ENCODE assay signal across 9 mouse cellular contexts in genomic region chr16:46010153-46010905, GRCm38 (mm10). TPM values are rescaled to one million over a fixed set of nuclear protein-coding genes. Genes with fewer than 3 reads are reported as not detected.
A peak's percentile ranks its signal among the peaks of the same experiment; 100 is the strongest.
DNase-seq lines count a peak whose midpoint lies in the region; ATAC-seq and TF ChIP-seq lines count a peak whose summit lies in the region.
"Had no signal": no experiment of that assay in that cellular context is flagged by ENCODE, and none has a peak within 500 bp of the region (broad histone marks: within the 10 kb centered on the region; RNA-seq: fewer than 3 reads in every experiment).

Plcxd2 (minus strand) TSS chr16:46010218.

- peak within 1 kb of the TSS; percentile 91 for H3K4me2 ChIP-seq in heart, embryonic 11.5 days
- peak within 1 kb of the TSS; percentile 90 for H3K4me2 ChIP-seq in kidney, embryonic 15.5 days
- H3K4me2 ChIP-seq in limb, embryonic 15.5 days: peak within 1 kb of the TSS; percentile 93
- peak within 1 kb of the TSS; percentile 62 for H3K4me2 ChIP-seq in midbrain, postnatal 0 days (ENCODE audit: low read depth, low read length, poor library complexity, severe bottlenecking)

- H3K36me3 ChIP-seq in C2C12 (ENCODE audit: control insufficient read depth, insufficient read depth): no peaks in the 10 kb centered on the region
- H3K36me3 ChIP-seq in heart, embryonic 11.5 days (ENCODE audit: control insufficient read depth, insufficient read depth, low read length): no peaks in the 10 kb centered on the region
- no peaks in the 10 kb centered on the region for H3K36me3 ChIP-seq in kidney, embryonic 15.5 days
- no peaks in the 10 kb centered on the region for H3K36me3 ChIP-seq in limb, embryonic 15.5 days
- no peaks in the 10 kb centered on the region for H3K36me3 ChIP-seq in midbrain, postnatal 0 days (ENCODE audit: insufficient read depth, low read length)

- H3K9ac ChIP-seq in heart, embryonic 11.5 days (ENCODE audit: low read depth, low read length): peak within 1 kb of the TSS; percentile 75
- H3K9ac ChIP-seq in kidney, embryonic 15.5 days: peak within 1 kb of the TSS; percentile 51
- peak within 1 kb of the TSS; percentile 48 for H3K9ac ChIP-seq in limb, embryonic 15.5 days
- peak within 1 kb of the TSS; percentile 57 for H3K9ac ChIP-seq in midbrain, postnatal 0 days (replicated peaks; ENCODE audit: low read length, poor library complexity, severe bottlenecking)

- 0 out of 2 replicates have a peak within 1 kb of the TSS, but pooled peaks have one; percentile 35 for H3K27ac ChIP-seq in brown adipose tissue, adult 24 weeks (replicated peaks; ENCODE audit: low read depth, low read length)
- H3K27ac ChIP-seq in heart, embryonic 11.5 days (ENCODE audit: low read depth, low read length): 0 out of 2 replicates have a peak within 1 kb of the TSS, but pooled peaks have one; percentile 10
- peak within 1 kb of the TSS; percentile 75 for H3K27ac ChIP-seq in kidney, embryonic 15.5 days
- H3K27ac ChIP-seq in limb, embryonic 15.5 days: peak within 1 kb of the TSS; percentile 77
- peak within 1 kb of the TSS; percentile 73 for H3K27ac ChIP-seq in midbrain, postnatal 0 days (ENCODE audit: low read depth, low read length)

- peak within 1 kb of the TSS; percentile 36 for H3K4me3 ChIP-seq in C2C12 (ENCODE audit: insufficient read depth, poor library complexity, severe bottlenecking)
- H3K4me3 ChIP-seq in brown adipose tissue, adult 24 weeks (ENCODE audit: insufficient read depth, low read depth, low read length): peak within 1 kb of the TSS; percentile 65
- peak within 1 kb of the TSS; percentile 66 for H3K4me3 ChIP-seq in heart, embryonic 11.5 days (ENCODE audit: low read depth, low read length)
- H3K4me3 ChIP-seq in kidney, embryonic 15.5 days (replicated peaks): peak within 1 kb of the TSS; percentile 68
- H3K4me3 ChIP-seq in limb, embryonic 15.5 days: peak within 1 kb of the TSS; percentile 70
- H3K4me3 ChIP-seq in midbrain, postnatal 0 days (ENCODE audit: low read depth, low read length): peak within 1 kb of the TSS; percentile 71

- H3K4me1 ChIP-seq in brown adipose tissue, adult 24 weeks (ENCODE audit: control insufficient read depth, insufficient read depth, insufficient read length, low read length): peaks cover 3% of the 10 kb centered on the region
- H3K4me1 ChIP-seq in heart, embryonic 11.5 days (ENCODE audit: control insufficient read depth, insufficient read depth, low read length): peaks cover 2% of the 10 kb centered on the region; the same call in 1 of the 2 replicates
- H3K4me1 ChIP-seq in kidney, embryonic 15.5 days: peaks cover 16% of the 10 kb centered on the region
- H3K4me1 ChIP-seq in limb, embryonic 15.5 days: peaks cover 18% of the 10 kb centered on the region
- no peaks in the 10 kb centered on the region; the same call in 1 of the 2 replicates for H3K4me1 ChIP-seq in midbrain, postnatal 0 days (ENCODE audit: insufficient read depth, low read length)

- H3K9me3 ChIP-seq in heart, embryonic 11.5 days (replicated peaks; ENCODE audit: control insufficient read depth, low read length): no peaks in the 10 kb centered on the region
- H3K9me3 ChIP-seq in kidney, embryonic 15.5 days (replicated peaks): no peaks in the 10 kb centered on the region
- H3K9me3 ChIP-seq in limb, embryonic 15.5 days: no peaks in the 10 kb centered on the region
- H3K9me3 ChIP-seq in midbrain, postnatal 0 days (ENCODE audit: low read length): no peaks in the 10 kb centered on the region

- no peaks in the 10 kb centered on the region for H3K79me2 ChIP-seq in C2C12 (ENCODE audit: control insufficient read depth, insufficient read depth)

- H3K27me3 ChIP-seq in C2C12 (ENCODE audit: control insufficient read depth, insufficient read depth, insufficient read length): no peaks in the 10 kb centered on the region
- no peaks in the 10 kb centered on the region for H3K27me3 ChIP-seq in heart, embryonic 11.5 days (ENCODE audit: control insufficient read depth, insufficient read depth, low read length)
- no peaks in the 10 kb centered on the region for H3K27me3 ChIP-seq in kidney, embryonic 15.5 days
- no peaks in the 10 kb centered on the region for H3K27me3 ChIP-seq in limb, embryonic 15.5 days
- H3K27me3 ChIP-seq in midbrain, postnatal 0 days (ENCODE audit: insufficient read depth, low read length): no peaks in the 10 kb centered on the region

- no peak for TF ChIP-seq CTCF in C2C12 (IDR thresholded peaks at IDR 0.05; ENCODE audit: control insufficient read depth, insufficient read depth, insufficient read length)
- TF ChIP-seq CTCF in midbrain, postnatal 0 days (IDR thresholded peaks at IDR 0.05): no peak

- peak; percentile 97 for DNase-seq in midbrain, postnatal 0 days (ENCODE audit: low spot score)
- peak; percentile 68 to 88 for DNase-seq in spleen, postnatal 10 days (ENCODE audit: low spot score in 2 of 2)

- H3ac ChIP-seq in C2C12 (ENCODE audit: control insufficient read depth, insufficient read length, low read depth): peak within 1 kb of the TSS; percentile 85

- ATAC-seq in erythroid progenitor cell, adult 5-6 weeks (replicated peaks; ENCODE audit: low FRiP score, poor library complexity, severe bottlenecking): peak; percentile 91
- peak; percentile 98 for ATAC-seq in heart, embryonic 11.5 days (replicated peaks; ENCODE audit: insufficient number of reproducible peaks, low FRiP score, low TSS enrichment)
- ATAC-seq in kidney, embryonic 15.5 days (replicated peaks; ENCODE audit: low FRiP score): peak; percentile 99
- ATAC-seq in limb, embryonic 15.5 days (ENCODE audit: insufficient number of reproducible peaks, low FRiP score, low TSS enrichment, low read depth): peak; percentile 99
- peak; percentile 99 for ATAC-seq in midbrain, postnatal 0 days (ENCODE audit: low FRiP score)

- H3K79me3 ChIP-seq in C2C12 (ENCODE audit: low read depth): no peaks in the 10 kb centered on the region

- WGBS in heart, embryonic 11.5 days (ENCODE audit: insufficient replicate concordance): under 1% methylated on average over 39 of the region's 39 CpGs
- under 1% methylated on average over 39 of the region's 39 CpGs for WGBS in kidney, embryonic 15.5 days
- WGBS in limb, embryonic 15.5 days: under 1% methylated on average over 39 of the region's 39 CpGs
- WGBS in midbrain, postnatal 0 days: under 1% methylated on average over 39 of the region's 39 CpGs

TF ChIP-seq in C2C12, 6 proteins besides CTCF, POLR2A, EP300 and RAD21:
- TF ChIP-seq MYOD1 (IDR thresholded peaks at IDR 0.05; ENCODE audit: control insufficient read depth, insufficient read length, low read depth) (no peak), CEBPB (IDR thresholded peaks at IDR 0.05; ENCODE audit: low read depth) (no peak), FOSL1 (IDR thresholded peaks at IDR 0.05; ENCODE audit: insufficient read depth, low read length, poor library complexity, severe bottlenecking) (no peak), USF1 (IDR thresholded peaks at IDR 0.05; ENCODE audit: low read depth) (no peak), MYOG (IDR thresholded peaks at IDR 0.05; ENCODE audit: control insufficient read depth, extremely low read depth, insufficient read length) (no peak), MAX (IDR thresholded peaks at IDR 0.05) (no peak)
TF ChIP-seq in C2C12: peak in this region for 0.

RNA-seq across cellular contexts. Expression of gene Plcxd2, which starts in this region (rescaled TPM):
- 0.50 TPM for polyA plus RNA-seq in C2C12 (2012; fragmentation: generic; extraction: Trizol)
- polyA plus RNA-seq in brown adipose tissue, adult 24 weeks (2012; ENCODE audit: insufficient read depth, insufficient read length, missing spikeins): 0.20 and 0.38 TPM in 2 replicates
- total RNA-seq in erythroid progenitor cell, adult 5-6 weeks (2015; ENCODE audit: low replicate concordance): 0.42 and 0.72 TPM in 2 replicates
- 0.39 and 0.83 TPM in 2 replicates for total RNA-seq in erythroid progenitor cell, adult 5-6 weeks (2017; ENCODE audit: low replicate concordance)
- polyA plus RNA-seq in heart, embryonic 11.5 days (2014; fragmentation: Nextera tagmentation; extraction: Ambion mirVana): 0.49 and 0.83 TPM in 2 replicates
- polyA plus RNA-seq in kidney, embryonic 15.5 days (2015; fragmentation: Nextera tagmentation; extraction: Ambion mirVana): 1.4 and 1.5 TPM in 2 replicates
- polyA plus RNA-seq in limb, embryonic 15.5 days (2015; fragmentation: Nextera tagmentation; extraction: Ambion mirVana): 2.2 and 2.8 TPM in 2 replicates
- 40.5 and 41.5 TPM in 2 replicates for total RNA-seq in midbrain, postnatal 0 days (2014; rRNA removed)
- polyA plus RNA-seq in midbrain, postnatal 0 days (2015; fragmentation: Nextera tagmentation; extraction: Ambion mirVana): 12.9 and 13.3 TPM in 2 replicates
- total RNA-seq: MEL had no signal

Comparison
In these comparisons a context has a peak if more than half of its experiments do, and no peak if none do; other contexts are left out.
1. Peak in every context shown above with its lines: DNase-seq, ATAC-seq, H3K4me3 ChIP-seq and H3K27ac ChIP-seq.
2. RNA of gene Plcxd2 (total RNA-seq): 40.5 to 41.5 TPM in midbrain, postnatal 0 days; 0.39 to 0.83 TPM in erythroid progenitor cell, adult 5-6 weeks; every median in the first group is over 10 times any median in the second.
3. Peak in ATAC-seq in erythroid progenitor cell, adult 5-6 weeks; RNA of the gene not detected or under 1 TPM.
4. Peak in ATAC-seq, H3K4me3 ChIP-seq, H3K27ac ChIP-seq, H3K9ac ChIP-seq and H3K4me2 ChIP-seq in heart, embryonic 11.5 days; RNA of the gene not detected or under 1 TPM.
5. H3K27ac ChIP-seq: peak in every context shown above with its lines; median percentile 77 in limb, embryonic 15.5 days; 75 in kidney, embryonic 15.5 days; 73 in midbrain, postnatal 0 days; 35 in brown adipose tissue, adult 24 weeks; 10 in heart, embryonic 11.5 days.